In the genomic region with DNA sequence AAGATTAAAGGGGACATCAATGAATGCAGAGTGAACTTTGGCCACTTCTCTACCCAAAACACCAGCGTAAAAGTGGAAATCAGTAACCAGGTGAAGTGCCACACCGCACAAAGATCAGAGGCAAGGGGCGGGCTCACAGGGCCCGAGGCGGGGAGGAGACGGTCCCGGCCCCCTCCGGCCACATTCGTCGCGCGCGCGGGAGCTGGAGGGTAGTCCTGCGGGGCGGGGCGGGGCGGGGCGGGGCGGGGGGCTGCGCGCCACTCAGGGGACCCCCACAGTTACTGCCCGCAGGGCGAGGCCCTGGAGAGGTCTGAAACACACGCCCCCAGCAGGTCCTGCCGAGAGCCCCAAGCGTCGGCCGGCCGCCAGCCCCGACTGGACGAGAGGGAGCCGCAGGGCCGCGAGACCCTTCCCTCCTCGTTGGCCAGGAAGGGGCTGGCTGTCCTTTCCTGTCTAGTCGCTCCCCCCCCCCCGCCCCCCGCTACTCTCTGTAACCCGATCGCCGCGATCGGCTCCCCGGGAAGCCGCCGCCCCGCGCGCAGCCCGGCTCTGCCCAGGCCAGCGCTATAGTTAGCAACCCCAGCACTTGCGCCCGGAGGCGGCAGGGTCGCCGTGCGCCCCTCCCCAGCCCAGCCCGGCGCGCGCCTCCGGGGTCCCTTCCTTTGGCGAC, we compare ENCODE assay signal across 8 mouse cellular contexts. TPM values are rescaled to one million over a fixed set of nuclear protein-coding genes. Genes with fewer than 3 reads are reported as not detected.
DNase-seq lines count a peak whose midpoint lies in the region; ATAC-seq lines count a peak whose summit lies in the region.

No protein-coding gene starts in this region.

- under 1% methylated on average over 57 of the region's 64 CpGs for WGBS in liver, embryonic 15.5 days (ENCODE audit: insufficient replicate concordance)
- WGBS in neural tube, embryonic 14.5 days: under 1% methylated on average over 46 of the region's 64 CpGs

- peak overlapping the region; percentile 100 for H3K4me3 ChIP-seq in brown adipose tissue, adult 24 weeks (ENCODE audit: insufficient read depth, low read depth, low read length)
- H3K4me3 ChIP-seq in liver, embryonic 15.5 days (replicated peaks): peak overlapping the region; percentile 59
- peak overlapping the region; percentile 76 for H3K4me3 ChIP-seq in neural tube, embryonic 14.5 days (ENCODE audit: low read depth, low read length)

- H3K36me3 ChIP-seq in liver, embryonic 15.5 days (replicated peaks): no peaks in the 10 kb centered on the region
- H3K36me3 ChIP-seq in neural tube, embryonic 14.5 days (ENCODE audit: control insufficient read depth, insufficient read depth, low read length): no peaks in the 10 kb centered on the region

- peaks cover 46% of the 10 kb centered on the region for H3K27me3 ChIP-seq in liver, embryonic 15.5 days
- no peaks in the 10 kb centered on the region for H3K27me3 ChIP-seq in neural tube, embryonic 14.5 days (ENCODE audit: control insufficient read depth, insufficient read depth, low read length)

- ATAC-seq in liver, embryonic 15.5 days (ENCODE audit: insufficient read depth): peak; percentile 90
- peak; percentile 83 for ATAC-seq in neural tube, embryonic 14.5 days (ENCODE audit: low read depth)
- no peak for ATAC-seq in inflammation-experienced regulatory T-cells, adult 6 months

- peak overlapping the region; percentile 94 for H3K27ac ChIP-seq in brown adipose tissue, adult 24 weeks (replicated peaks; ENCODE audit: low read depth, low read length)
- H3K27ac ChIP-seq in liver, embryonic 15.5 days (replicated peaks): peak overlapping the region; percentile 73
- H3K27ac ChIP-seq in neural tube, embryonic 14.5 days (ENCODE audit: low read depth, low read length): peak overlapping the region; percentile 81

- H3K9ac ChIP-seq in liver, embryonic 15.5 days: peak overlapping the region; percentile 49
- peak overlapping the region; percentile 84 for H3K9ac ChIP-seq in neural tube, embryonic 14.5 days (replicated peaks; ENCODE audit: low read depth, low read length)

- H3K4me2 ChIP-seq in liver, embryonic 15.5 days: peak overlapping the region; percentile 62
- peak overlapping the region; percentile 74 for H3K4me2 ChIP-seq in neural tube, embryonic 14.5 days (ENCODE audit: low read depth, low read length)

- H3K4me1 ChIP-seq in brown adipose tissue, adult 24 weeks (ENCODE audit: control insufficient read depth, insufficient read depth, insufficient read length, low read length): peaks cover 6% of the 10 kb centered on the region; the same call in 1 of the 2 replicates
- H3K4me1 ChIP-seq in liver, embryonic 15.5 days (replicated peaks): no peaks in the 10 kb centered on the region
- 0 out of 2 replicates have a peak, but pooled peaks cover 10% of the 10 kb centered on the region for H3K4me1 ChIP-seq in neural tube, embryonic 14.5 days (ENCODE audit: control insufficient read depth, insufficient read depth, low read length)

- peak; percentile 71 for DNase-seq in cerebellum, postnatal 10 days
- DNase-seq in cerebellum, adult 11-12 months: no peak
- peak; percentile 66 for DNase-seq in gastrocnemius, postnatal 14 days
- peak; percentile 23 for DNase-seq in induced T-regulatory cell, adult 2 months (ENCODE audit: low read depth)

- no peaks in the 10 kb centered on the region for H3K9me3 ChIP-seq in liver, embryonic 15.5 days (replicated peaks)
- H3K9me3 ChIP-seq in neural tube, embryonic 14.5 days (ENCODE audit: control insufficient read depth, low read length): no peaks in the 10 kb centered on the region

- intact Hi-C loops in gastrocnemius, postnatal 14 days (cut with DNase I; ENCODE audit: low total_unique reads): no loop called here

RNA-seq across cellular contexts. Expression of gene Rbms1, which starts 0.9 kb away (rescaled TPM):
- polyA plus RNA-seq in brown adipose tissue, adult 24 weeks (2012; ENCODE audit: insufficient read depth, insufficient read length, missing spikeins): 35.1 and 50.4 TPM in 2 replicates
- 10 to 100 TPM; 29.0 to 34.5 TPM for total RNA-seq in gastrocnemius, postnatal 14 days (2021)
- polyA plus RNA-seq in liver, embryonic 15.5 days (2015; fragmentation: Nextera tagmentation; extraction: Ambion mirVana): 47.8 and 55.2 TPM in 2 replicates
- 55.6 and 67.5 TPM in 2 replicates for polyA plus RNA-seq in neural tube, embryonic 14.5 days (2014; fragmentation: Nextera tagmentation; extraction: Ambion mirVana)
- 10 to 100 TPM; 16.6 to 26.0 (median 22.2) TPM for polyA plus RNA-seq in inflammation-experienced regulatory T-cells, adult 6 months (2017; shearing (Covaris generic))
